Mouse (Mus musculus): ENCODE measurements around the gene Fam53b. TPM values are rescaled to one million over a fixed set of nuclear protein-coding genes. Genes with fewer than 3 reads are reported as not detected.

The Fam53b gene
- total RNA-seq, 1 experiment = 8.6 TPM

DNA sequence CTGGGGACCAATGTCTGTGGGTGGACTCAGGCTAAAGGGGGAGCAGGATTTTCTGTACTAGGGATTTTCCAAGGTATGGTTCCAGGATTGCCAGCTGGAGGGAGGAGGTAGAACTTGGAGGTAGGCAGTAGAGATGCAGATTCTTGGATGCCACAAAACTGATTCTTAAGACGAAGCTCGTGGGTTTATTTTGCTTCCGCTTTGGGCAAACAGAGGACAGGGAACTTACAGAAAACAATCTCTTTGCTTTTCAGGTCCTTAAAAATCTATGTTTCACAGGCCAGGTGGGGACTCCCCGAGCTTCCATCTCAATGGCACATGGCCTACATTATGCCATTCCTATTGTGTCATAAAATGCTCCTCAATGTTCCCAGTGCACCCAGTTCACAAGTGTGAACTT is 49.4 kb downstream of the Fam53b start:
- no peak for TF ChIP-seq CHD2 (IDR thresholded peaks at IDR 0.05; ENCODE audit: low read depth, low read length)
- TF ChIP-seq MAFK (IDR thresholded peaks at IDR 0.05; ENCODE audit: insufficient read depth, low read depth, low read length) = no peak
- TF ChIP-seq ZNF384 (IDR thresholded peaks at IDR 0.05; ENCODE audit: low read depth, low read length) = no peak
- TF ChIP-seq ZC3H11A (IDR thresholded peaks at IDR 0.05; ENCODE audit: borderline replicate concordance, low read depth, low read length) = no peak
- TF ChIP-seq HCFC1 (IDR thresholded peaks at IDR 0.05; ENCODE audit: borderline replicate concordance, insufficient read depth, low read length) = no peak
- Histone ChIP-seq H3K4me3 (ENCODE audit: insufficient read depth in 1 of 2, low read depth in 1 of 2, low read length in 2 of 2, poor library complexity in 1 of 2, severe bottlenecking in 1 of 2) (no peak overlapping the region), H3K27ac (ENCODE audit: insufficient read depth, low read depth, low read length, poor library complexity, severe bottlenecking) (no peak overlapping the region), H3K4me1 (ENCODE audit: control insufficient read depth in 2 of 2, insufficient read depth in 2 of 2, low read length in 2 of 2, poor library complexity in 1 of 2) (no peaks in the 10 kb centered on the region), H3K9ac (ENCODE audit: insufficient read depth, low read depth, low read length, poor library complexity, severe bottlenecking) (no peak overlapping the region), H3K9me3 (ENCODE audit: control insufficient read depth, insufficient read depth, low read depth, low read length) (no peaks in the 10 kb centered on the region), H3K36me3 (ENCODE audit: control insufficient read depth, insufficient read depth, low read length, poor library complexity, severe bottlenecking) (peaks cover 3% of the 10 kb centered on the region; the same call in 1 of the 2 replicates)
- DNase-seq (ENCODE audit: low read depth, low spot score) = no peak
- in situ Hi-C loops (cut with MboI; ENCODE audit: low sequenced_read_pairs in 2 of 2, unreplicated experiment in 2 of 2) = no loop called here

DNA sequence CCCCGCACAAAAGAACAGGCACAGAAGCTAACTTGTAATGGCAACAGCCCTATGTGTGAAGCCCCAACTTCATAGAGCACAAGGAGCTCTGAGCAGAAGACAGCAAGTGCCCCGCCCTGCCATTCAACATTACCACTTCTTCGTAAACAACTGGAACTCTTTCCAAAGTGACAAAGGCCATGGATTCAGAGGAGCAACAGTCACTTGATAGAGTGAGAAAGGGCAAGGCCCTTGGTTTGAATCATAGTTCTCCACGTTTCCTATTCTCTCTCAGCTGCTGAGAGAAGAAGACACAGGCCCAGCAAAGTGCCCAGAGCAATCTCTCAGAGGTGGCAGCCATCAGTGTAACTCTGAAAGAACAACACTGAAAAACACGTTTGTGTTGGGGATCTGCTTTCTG is 49.8 kb downstream of the Fam53b start:
- in situ Hi-C loops (cut with MboI; ENCODE audit: low sequenced_read_pairs in 2 of 2, unreplicated experiment in 2 of 2) = no loop called here
- no peak for DNase-seq (ENCODE audit: low read depth, low spot score)
- Histone ChIP-seq H3K9me3 (ENCODE audit: control insufficient read depth, insufficient read depth, low read depth, low read length) (no peaks in the 10 kb centered on the region), H3K4me1 (ENCODE audit: control insufficient read depth in 2 of 2, insufficient read depth in 2 of 2, low read length in 2 of 2, poor library complexity in 1 of 2) (no peaks in the 10 kb centered on the region), H3K4me3 (ENCODE audit: insufficient read depth in 1 of 2, low read depth in 1 of 2, low read length in 2 of 2, poor library complexity in 1 of 2, severe bottlenecking in 1 of 2) (no peak overlapping the region), H3K36me3 (ENCODE audit: control insufficient read depth, insufficient read depth, low read length, poor library complexity, severe bottlenecking) (peaks cover 3% of the 10 kb centered on the region; the same call in 1 of the 2 replicates), H3K27ac (ENCODE audit: insufficient read depth, low read depth, low read length, poor library complexity, severe bottlenecking) (no peak overlapping the region), H3K9ac (ENCODE audit: insufficient read depth, low read depth, low read length, poor library complexity, severe bottlenecking) (no peak overlapping the region)
- no peak for TF ChIP-seq HCFC1 (IDR thresholded peaks at IDR 0.05; ENCODE audit: borderline replicate concordance, insufficient read depth, low read length)
- TF ChIP-seq CHD2 (IDR thresholded peaks at IDR 0.05; ENCODE audit: low read depth, low read length) = no peak
- no peak for TF ChIP-seq MAFK (IDR thresholded peaks at IDR 0.05; ENCODE audit: insufficient read depth, low read depth, low read length)
- no peak for TF ChIP-seq ZNF384 (IDR thresholded peaks at IDR 0.05; ENCODE audit: low read depth, low read length)
- TF ChIP-seq ZC3H11A (IDR thresholded peaks at IDR 0.05; ENCODE audit: borderline replicate concordance, low read depth, low read length) = no peak

DNA sequence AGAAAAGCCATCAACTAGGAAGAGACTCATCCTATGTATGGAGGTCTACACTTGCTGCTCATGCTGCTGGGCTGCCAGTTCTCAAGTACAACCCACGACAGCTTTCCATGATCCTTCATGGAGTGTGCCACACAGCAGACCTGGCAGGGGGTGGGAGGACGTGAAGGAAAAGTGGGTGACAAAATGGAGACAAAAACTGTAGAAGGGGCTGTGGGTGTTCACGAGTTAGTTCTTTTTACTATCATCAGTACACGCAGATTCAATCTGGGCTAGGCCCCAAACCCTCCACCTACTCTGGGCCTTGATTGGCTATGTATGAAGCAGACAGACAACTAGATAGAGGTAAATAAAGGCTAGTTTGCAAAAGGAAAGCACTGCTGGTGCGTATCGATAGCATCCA is 50.3 kb downstream of the Fam53b start:
- Histone ChIP-seq H3K4me1 (ENCODE audit: control insufficient read depth in 2 of 2, insufficient read depth in 2 of 2, low read length in 2 of 2, poor library complexity in 1 of 2) (no peaks in the 10 kb centered on the region), H3K27ac (ENCODE audit: insufficient read depth, low read depth, low read length, poor library complexity, severe bottlenecking) (no peak overlapping the region), H3K36me3 (ENCODE audit: control insufficient read depth, insufficient read depth, low read length, poor library complexity, severe bottlenecking) (peaks cover 3% of the 10 kb centered on the region; the same call in 1 of the 2 replicates), H3K9ac (ENCODE audit: insufficient read depth, low read depth, low read length, poor library complexity, severe bottlenecking) (no peak overlapping the region), H3K4me3 (ENCODE audit: insufficient read depth in 1 of 2, low read depth in 1 of 2, low read length in 2 of 2, poor library complexity in 1 of 2, severe bottlenecking in 1 of 2) (no peak overlapping the region), H3K9me3 (ENCODE audit: control insufficient read depth, insufficient read depth, low read depth, low read length) (no peaks in the 10 kb centered on the region)
- DNase-seq (ENCODE audit: low read depth, low spot score) = no peak
- TF ChIP-seq ZC3H11A (IDR thresholded peaks at IDR 0.05; ENCODE audit: borderline replicate concordance, low read depth, low read length) (no peak), CHD2 (IDR thresholded peaks at IDR 0.05; ENCODE audit: low read depth, low read length) (no peak), HCFC1 (IDR thresholded peaks at IDR 0.05; ENCODE audit: borderline replicate concordance, insufficient read depth, low read length) (no peak), ZNF384 (IDR thresholded peaks at IDR 0.05; ENCODE audit: low read depth, low read length) (no peak), MAFK (IDR thresholded peaks at IDR 0.05; ENCODE audit: insufficient read depth, low read depth, low read length) (no peak)
- in situ Hi-C loops (cut with MboI; ENCODE audit: low sequenced_read_pairs in 2 of 2, unreplicated experiment in 2 of 2) = no loop called here

DNA sequence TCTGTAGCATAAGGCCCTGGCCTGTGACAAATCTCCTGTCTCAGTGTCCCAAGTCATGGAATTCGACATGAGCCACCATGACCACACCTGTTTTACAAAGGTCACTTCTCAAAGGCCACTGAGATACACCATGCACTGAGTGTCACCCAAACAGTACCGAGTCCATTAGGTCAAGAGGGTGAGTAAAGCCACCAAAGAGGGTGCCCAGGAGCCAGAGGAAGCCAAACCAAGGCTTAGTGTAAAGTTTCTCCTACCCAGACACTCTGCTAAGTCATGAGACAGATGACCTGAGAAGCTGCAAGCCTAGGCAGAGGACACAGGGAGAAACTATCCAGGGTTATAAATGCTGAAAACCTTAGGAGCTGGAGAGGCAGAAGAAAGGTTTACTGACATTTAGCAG is 52.3 kb downstream of the Fam53b start:
- in situ Hi-C loops (cut with MboI; ENCODE audit: low sequenced_read_pairs in 2 of 2, unreplicated experiment in 2 of 2) = no loop called here
- TF ChIP-seq ZC3H11A (IDR thresholded peaks at IDR 0.05; ENCODE audit: borderline replicate concordance, low read depth, low read length) (no peak), HCFC1 (IDR thresholded peaks at IDR 0.05; ENCODE audit: borderline replicate concordance, insufficient read depth, low read length) (no peak), ZNF384 (IDR thresholded peaks at IDR 0.05; ENCODE audit: low read depth, low read length) (no peak), CHD2 (IDR thresholded peaks at IDR 0.05; ENCODE audit: low read depth, low read length) (no peak), MAFK (IDR thresholded peaks at IDR 0.05; ENCODE audit: insufficient read depth, low read depth, low read length) (no peak)

More for the DNA sequence above, 52.3 kb downstream of the Fam53b start:
- Histone ChIP-seq H3K36me3 (ENCODE audit: control insufficient read depth, insufficient read depth, low read length, poor library complexity, severe bottlenecking) (peaks cover 5% of the 10 kb centered on the region), H3K4me3 (ENCODE audit: insufficient read depth in 1 of 2, low read depth in 1 of 2, low read length in 2 of 2, poor library complexity in 1 of 2, severe bottlenecking in 1 of 2) (no peak overlapping the region), H3K4me1 (ENCODE audit: control insufficient read depth in 2 of 2, insufficient read depth in 2 of 2, low read length in 2 of 2, poor library complexity in 1 of 2) (no peaks in the 10 kb centered on the region), H3K9ac (ENCODE audit: insufficient read depth, low read depth, low read length, poor library complexity, severe bottlenecking) (no peak overlapping the region), H3K27ac (ENCODE audit: insufficient read depth, low read depth, low read length, poor library complexity, severe bottlenecking) (no peak overlapping the region), H3K9me3 (ENCODE audit: control insufficient read depth, insufficient read depth, low read depth, low read length) (no peaks in the 10 kb centered on the region)
- no peak for DNase-seq (ENCODE audit: low read depth, low spot score)
